Comparison of ENCODE assay signal across 30 mouse cellular contexts in genomic region chr14:23552252-23552974, GRCm38 (mm10).
DNase-seq lines count a peak whose midpoint lies in the region; ATAC-seq lines count a peak whose summit lies in the region.
"Had no signal": no experiment of that assay in that cellular context is flagged by ENCODE, and none has a peak within 500 bp of the region (broad histone marks: within the 10 kb centered on the region; RNA-seq: fewer than 3 reads in every experiment).

No protein-coding gene starts in this region.

- DNase-seq in adrenal gland, adult 2 months = peak; percentile 68
- DNase-seq in adrenal gland, postnatal 25 days = no peak
- DNase-seq in kidney, postnatal 10 days = no peak
- DNase-seq in kidney, postnatal 4 days = peak; percentile 15 to 43
- no peak for DNase-seq in kidney, postnatal 36 days
- DNase-seq in NIH3T3 (ENCODE audit: low read depth) = peak; percentile 17
- no peak for DNase-seq in embryo, embryonic 10.5 days (ENCODE audit: low spot score)
- DNase-seq: cerebellum, adult 8-10 months; cerebellum, postnatal 25 days; embryo, embryonic 11 days; gastrocnemius, adult 2 months; gastrocnemius, postnatal 36 days; heart, adult 18-20 months; heart, postnatal 36 days; right cerebral cortex, postnatal 4 days; thymus, adult 18-20 months; thymus, postnatal 25 days had no signal

- H3K4me1 ChIP-seq in kidney, embryonic 14.5 days (ENCODE audit: control insufficient read depth, insufficient read depth, low read length) = peaks cover 8% of the 10 kb centered on the region; the same call in 1 of the 2 replicates
- H3K4me1 ChIP-seq: liver, embryonic 15.5 days; lung, embryonic 15.5 days had no signal

- H3K4me2 ChIP-seq in kidney, embryonic 14.5 days (replicated peaks; ENCODE audit: low read depth, low read length) = no peak overlapping the region
- H3K4me2 ChIP-seq: embryonic facial prominence, embryonic 12.5 days; heart, embryonic 11.5 days; hindbrain, embryonic 14.5 days; limb, embryonic 12.5 days; liver, embryonic 15.5 days; lung, embryonic 15.5 days; midbrain, embryonic 13.5 days had no signal

- H3K36me3 ChIP-seq in kidney, embryonic 14.5 days (ENCODE audit: control insufficient read depth, insufficient read depth, low read length) = no peaks in the 10 kb centered on the region
- H3K36me3 ChIP-seq: embryonic facial prominence, embryonic 12.5 days; G1E; limb, embryonic 12.5 days; liver, embryonic 15.5 days; lung, embryonic 15.5 days; midbrain, embryonic 13.5 days had no signal

- H3K9me3 ChIP-seq in kidney, embryonic 14.5 days (ENCODE audit: control insufficient read depth, low read length) = no peaks in the 10 kb centered on the region
- H3K9me3 ChIP-seq: embryonic facial prominence, embryonic 12.5 days; G1E; limb, embryonic 12.5 days; liver, embryonic 15.5 days; lung, embryonic 15.5 days; midbrain, embryonic 13.5 days had no signal

- WGBS in kidney, embryonic 14.5 days = 19% methylated on average over 5 of the region's 5 CpGs

- peak; percentile 55; the same call in 1 of the 2 replicates for ATAC-seq in kidney, embryonic 14.5 days (ENCODE audit: low FRiP score, low TSS enrichment)
- ATAC-seq: forebrain, embryonic 14.5 days; intestine, postnatal 0 days; midbrain, embryonic 13.5 days had no signal

- no peaks in the 10 kb centered on the region for H3K27me3 ChIP-seq in kidney, embryonic 14.5 days (ENCODE audit: control insufficient read depth, insufficient read depth, low read length)
- H3K27me3 ChIP-seq: embryonic facial prominence, embryonic 12.5 days; limb, embryonic 12.5 days; liver, embryonic 15.5 days; lung, embryonic 15.5 days; midbrain, embryonic 13.5 days had no signal

- no peak overlapping the region for H3K9ac ChIP-seq in kidney, embryonic 14.5 days (ENCODE audit: low read depth, low read length)
- H3K9ac ChIP-seq: embryonic facial prominence, embryonic 12.5 days; hindbrain, embryonic 14.5 days; limb, embryonic 12.5 days; liver, embryonic 15.5 days; lung, embryonic 15.5 days; midbrain, embryonic 13.5 days had no signal

- H3K4me3 ChIP-seq in kidney, embryonic 14.5 days (ENCODE audit: low read length) = no peak overlapping the region
- H3K4me3 ChIP-seq: embryonic facial prominence, embryonic 12.5 days; gastrocnemius, adult 2 months; left cerebral cortex, adult 2 months; limb, embryonic 12.5 days; liver, embryonic 15.5 days; lung, embryonic 15.5 days; midbrain, embryonic 13.5 days had no signal

- no peak overlapping the region for H3K27ac ChIP-seq in kidney, embryonic 14.5 days (ENCODE audit: low read depth, low read length)
- H3K27ac ChIP-seq: embryonic facial prominence, embryonic 12.5 days; gastrocnemius, adult 2 months; hindbrain, embryonic 14.5 days; left cerebral cortex, adult 2 months; limb, embryonic 12.5 days; liver, embryonic 15.5 days; lung, embryonic 15.5 days; midbrain, embryonic 13.5 days; stomach, postnatal 0 days had no signal

Comparison
In these comparisons a context has a peak if more than half of its experiments do, and no peak if none do; other contexts are left out.
1. DNase-seq: peak in adrenal gland, adult 2 months (single experiment), kidney, postnatal 4 days (2 of 2) and NIH3T3 (single experiment); none in adrenal gland, postnatal 25 days (single experiment), kidney, postnatal 10 days (single experiment), kidney, postnatal 36 days (0 of 2) and embryo, embryonic 10.5 days (single experiment).